Mouse (Mus musculus) E14TG2a.4 (cell line): ENCODE data around the gene Slc9a5.

Experiments used
- CTCF ChIP-seq: conservative IDR thresholded peaks from 2 replicates; pipeline ENCODE4 v1.5.1; 2014; ENCODE audit warnings: low read length
- NANOG ChIP-seq: IDR thresholded peaks from 2 replicates; pipeline ENCODE4 v1.6.1; 2014; ENCODE audit warnings: borderline replicate concordance, low read length, mixed read lengths
- POU5F1 ChIP-seq: IDR thresholded peaks from 2 replicates; pipeline ENCODE4 v1.6.1; 2014; ENCODE audit warnings: low read length, borderline replicate concordance

DNA sequence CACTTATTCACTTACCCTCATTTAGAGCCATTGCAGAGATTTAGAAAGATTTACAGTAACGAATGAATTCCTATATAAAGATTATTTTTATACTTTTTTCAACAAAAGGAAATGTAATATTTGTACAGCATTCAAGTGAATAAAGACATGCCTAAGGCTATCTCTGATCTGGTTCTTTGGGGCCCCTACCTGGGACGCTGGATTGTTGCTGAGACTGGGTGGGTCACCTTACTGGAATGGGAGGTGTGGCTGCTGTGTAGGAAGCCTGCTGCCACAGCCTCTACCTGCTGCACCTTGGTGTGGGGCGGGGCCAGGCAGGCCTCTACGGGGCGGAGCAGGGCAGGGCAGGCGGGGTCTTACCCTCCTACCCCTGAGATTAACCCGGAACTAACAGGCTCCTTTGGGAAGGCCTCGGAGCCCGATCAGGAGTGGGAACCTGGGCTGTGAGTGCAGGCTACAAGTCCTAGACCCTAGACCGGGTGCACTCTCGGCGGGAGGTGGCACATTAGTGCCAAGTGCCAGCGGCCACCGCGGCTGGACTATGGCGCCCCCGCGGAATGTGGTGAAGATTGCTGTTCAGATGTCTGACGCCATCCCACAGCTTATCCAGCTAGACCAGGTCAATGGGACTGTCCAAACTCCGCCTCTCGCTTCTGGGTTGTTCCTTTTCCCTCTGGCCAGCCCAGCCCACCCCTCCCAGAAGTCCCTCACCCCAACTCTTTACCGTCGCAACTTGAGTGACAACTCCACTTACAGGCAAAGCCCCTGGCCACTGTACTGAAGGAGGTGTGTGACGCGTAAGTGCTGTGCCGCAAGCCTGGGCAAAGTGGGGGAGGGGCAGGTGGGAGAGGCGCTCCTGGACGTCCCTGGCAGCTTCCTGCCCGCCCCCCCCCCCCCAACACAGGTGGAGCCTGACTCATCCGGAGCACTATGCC is 43.2 kb upstream of the Slc9a5 start, which contains the start of gene Elmo3:
- TF ChIP-seq CTCF (no peak), NANOG (no peak), POU5F1 (no peak)
